Mouse (Mus musculus) forebrain, embryonic 14.5 days (tissue): ENCODE results near the gene Clspn. TPM values are rescaled to one million over a fixed set of nuclear protein-coding genes. Genes with fewer than 3 reads are reported as not detected.
"Not testable (repeated sequence)": the region's sequence is repeated elsewhere in the genome, so short reads cannot be mapped to it uniquely, and the experiment has no call there.

ENCODE experiments used
- ATAC-seq: fragments of 200-750 bp; cut with Nextera tagmentation; 2 replicates; pipeline ENCODE4 v1.8.0; 2017; ENCODE audit warnings: mild to moderate bottlenecking, moderate library complexity
- DNase-seq: peaks from one replicate; pipeline ENCODE4 v3.0.0-alpha.2; 2015; ENCODE audit warnings: low spot score
- H3K27ac ChIP-seq: fragments of 300-500 bp; sonication (generic); 2 replicates; pipeline ENCODE4 v1.5.1; 2014; ENCODE audit warnings: low read depth, mild to moderate bottlenecking, control low read depth, low read length, moderate library complexity
- H3K27me3 ChIP-seq: fragments of 300-500 bp; sonication (generic); replicated peaks from 2 replicates; pipeline ENCODE4 v1.6.1; 2014; ENCODE audit warnings: low read length, control low read depth, mixed read lengths; ENCODE audit not compliant: control insufficient read depth, insufficient read depth
- H3K36me3 ChIP-seq: fragments of 300-500 bp; sonication (generic); 2 replicates; pipeline ENCODE4 v1.6.1; 2014; ENCODE audit warnings: low read length, control low read depth; ENCODE audit not compliant: control insufficient read depth, insufficient read depth
- H3K4me1 ChIP-seq: fragments of 300-500 bp; sonication (generic); 2 replicates; pipeline ENCODE4 v1.6.1; 2014; ENCODE audit warnings: antibody characterized with exemption, low read length, control low read depth; ENCODE audit not compliant: control insufficient read depth, insufficient read depth
- H3K4me2 ChIP-seq: fragments of 300-500 bp; sonication (generic); 2 replicates; pipeline ENCODE4 v1.6.1; 2014; ENCODE audit warnings: mild to moderate bottlenecking, control low read depth, low read length
- H3K4me3 ChIP-seq: fragments of 300-500 bp; sonication (generic); 2 replicates; pipeline ENCODE4 v1.5.1; 2014; ENCODE audit warnings: low read depth, low read length, control low read depth
- H3K9ac ChIP-seq: fragments of 300-500 bp; sonication (generic); 2 replicates; pipeline ENCODE4 v1.6.1; 2014; ENCODE audit warnings: mild to moderate bottlenecking, low read length, control low read depth, moderate library complexity
- H3K9me3 ChIP-seq: fragments of 300-500 bp; sonication (generic); replicated peaks from 2 replicates; pipeline ENCODE4 v1.6.1; 2016; ENCODE audit warnings: low read length, control low read depth, mixed read lengths; ENCODE audit not compliant: control insufficient read depth
- WGBS: fragments of 180-500 bp; shearing (Covaris S2); extraction: QIAGEN DNeasy Blood & Tissue Kit; methylation state at CpG from one replicate; pipeline ENCODE4 v1.1.7; 2014; 5-methylcytosine and 5-hydroxymethylcytosine counted together
- polyA plus RNA-seq: library from polyadenylated mRNA; unstranded; fragments of >200 nt; fragmentation: Nextera tagmentation; extraction: Ambion mirVana; gene quantifications from 2 replicates; pipeline ENCODE4 v1.2.1, GENCODE M21; 2014

Gene Clspn
- polyA plus RNA-seq, 1 experiment from 2014 or later, result 20.1 TPM

DNA sequence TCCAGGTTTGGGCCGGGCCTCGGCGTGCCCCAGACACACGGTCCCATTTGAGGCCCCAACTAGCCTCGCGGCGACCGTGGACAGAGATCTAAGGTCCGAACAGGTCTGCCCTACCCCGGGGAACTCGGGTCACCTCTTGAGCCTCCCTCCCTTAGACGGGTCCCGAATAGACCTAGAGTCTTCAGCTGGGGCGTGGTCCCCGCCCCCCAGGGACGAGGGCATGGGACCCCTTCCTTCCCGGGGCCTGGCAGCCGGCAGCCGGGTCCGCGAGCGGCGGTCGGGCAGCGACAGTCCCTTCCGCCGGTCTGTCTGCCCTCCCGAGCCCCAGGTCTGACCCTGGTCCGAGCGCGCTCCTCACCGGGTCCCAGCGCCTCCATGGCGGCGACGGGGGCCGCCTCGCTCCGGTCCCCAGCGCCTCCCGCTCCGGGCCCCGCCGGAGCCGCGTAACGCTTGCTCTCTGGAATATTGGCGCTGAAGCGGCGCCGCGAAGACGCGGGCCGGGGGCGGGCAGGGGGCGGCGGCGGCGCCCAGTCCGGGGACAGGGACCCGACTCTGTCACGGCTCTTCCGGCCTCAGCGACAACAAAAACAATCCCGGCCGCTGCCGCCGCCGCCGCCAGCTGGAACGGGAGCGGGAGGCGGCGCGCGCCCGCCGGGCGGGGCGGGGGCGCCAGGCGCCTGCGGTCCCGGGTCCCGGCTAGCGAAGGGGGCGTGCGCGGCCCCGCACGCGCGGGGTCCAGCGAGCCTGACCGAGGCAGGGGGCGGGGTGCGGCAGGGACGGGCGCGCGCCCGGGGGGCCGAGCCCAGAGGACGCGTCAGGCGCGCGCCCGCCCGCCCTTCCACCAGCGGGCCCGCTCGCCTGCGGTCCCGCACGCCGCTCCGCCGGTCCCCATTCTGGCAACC, 23.7 kb upstream of the Clspn start, which contains the start of gene Ago4:
Gene Ago4, minus strand, starts transcription at position 646 of the 902 bp plus-strand sequence.
- peak within 1 kb of the TSS; percentile 31; the same call in 1 of the 2 replicates for H3K27ac ChIP-seq
- H3K27me3 ChIP-seq, result no peaks in the 10 kb centered on the region
- H3K4me2 ChIP-seq, result peak within 1 kb of the TSS; percentile 54
- H3K36me3 ChIP-seq, result no peaks in the 10 kb centered on the region
- H3K4me3 ChIP-seq, result peak within 1 kb of the TSS; percentile 84
- peak; percentile 88 for DNase-seq
- no peaks in the 10 kb centered on the region for H3K9me3 ChIP-seq
- ATAC-seq, result peak; percentile 96
- WGBS, result under 1% methylated on average over 69 of the region's 120 CpGs
- peaks cover 5% of the 10 kb centered on the region for H3K4me1 ChIP-seq
- peak within 1 kb of the TSS; percentile 92 for H3K9ac ChIP-seq

DNA sequence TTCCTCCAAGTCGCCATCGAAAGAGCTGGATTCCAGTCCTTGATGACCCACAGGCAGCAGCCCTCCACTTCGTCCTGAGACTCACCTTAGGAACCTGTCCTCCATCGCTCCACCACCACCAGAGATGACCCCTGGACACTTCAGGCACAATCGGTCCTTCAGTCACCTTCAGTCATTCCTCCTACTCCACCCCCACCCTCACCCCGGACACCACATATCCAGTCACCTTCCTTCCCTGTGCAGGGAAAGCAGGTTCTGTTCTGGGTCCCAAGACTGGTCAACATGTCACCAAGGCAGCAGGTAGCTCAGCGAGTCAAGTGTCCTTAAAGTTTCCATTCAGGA, 23.0 kb upstream of the Clspn start:
- H3K4me2 ChIP-seq, result peak overlapping the region; percentile 54
- H3K4me1 ChIP-seq, result peaks cover 5% of the 10 kb centered on the region
- peak overlapping the region; percentile 92 for H3K9ac ChIP-seq
- no peak for DNase-seq
- ATAC-seq, result peak; percentile 58
- H3K27me3 ChIP-seq, result no peaks in the 10 kb centered on the region
- H3K4me3 ChIP-seq, result peak overlapping the region; percentile 84
- WGBS, result 5% methylated on average over 7 of the region's 7 CpGs
- H3K9me3 ChIP-seq, result no peaks in the 10 kb centered on the region
- no peaks in the 10 kb centered on the region for H3K36me3 ChIP-seq
- H3K27ac ChIP-seq, result peak overlapping the region; percentile 31; the same call in 1 of the 2 replicates

GRCm38 (mm10) chr4:126535631-126536030, 21.1 kb upstream of the Clspn start:
- not testable (repeated sequence) for H3K9me3 ChIP-seq

GRCm38 (mm10) chr4:126536865-126537264, 19.9 kb upstream of the Clspn start:
- no peak for ATAC-seq
- WGBS, result 81% methylated on average over 5 of the region's 5 CpGs
- no peak for DNase-seq
- Histone ChIP-seq H3K27me3 (no peaks in the 10 kb centered on the region), H3K27ac (no peak overlapping the region), H3K9ac (no peak overlapping the region), H3K9me3 (no peaks in the 10 kb centered on the region), H3K4me3 (no peak overlapping the region), H3K4me1 (peaks cover 5% of the 10 kb centered on the region), H3K36me3 (no peaks in the 10 kb centered on the region), H3K4me2 (no peak overlapping the region)

More at GRCm38 (mm10) chr4:126535631-126536030, 21.1 kb upstream of the Clspn start:
- not testable (repeated sequence) for H3K27me3 ChIP-seq, ATAC-seq, H3K9ac ChIP-seq, DNase-seq, H3K27ac ChIP-seq, H3K36me3 ChIP-seq, H3K4me2 ChIP-seq, H3K4me1 ChIP-seq, H3K4me3 ChIP-seq
- 95% methylated on average over 7 of the region's 7 CpGs for WGBS

DNA sequence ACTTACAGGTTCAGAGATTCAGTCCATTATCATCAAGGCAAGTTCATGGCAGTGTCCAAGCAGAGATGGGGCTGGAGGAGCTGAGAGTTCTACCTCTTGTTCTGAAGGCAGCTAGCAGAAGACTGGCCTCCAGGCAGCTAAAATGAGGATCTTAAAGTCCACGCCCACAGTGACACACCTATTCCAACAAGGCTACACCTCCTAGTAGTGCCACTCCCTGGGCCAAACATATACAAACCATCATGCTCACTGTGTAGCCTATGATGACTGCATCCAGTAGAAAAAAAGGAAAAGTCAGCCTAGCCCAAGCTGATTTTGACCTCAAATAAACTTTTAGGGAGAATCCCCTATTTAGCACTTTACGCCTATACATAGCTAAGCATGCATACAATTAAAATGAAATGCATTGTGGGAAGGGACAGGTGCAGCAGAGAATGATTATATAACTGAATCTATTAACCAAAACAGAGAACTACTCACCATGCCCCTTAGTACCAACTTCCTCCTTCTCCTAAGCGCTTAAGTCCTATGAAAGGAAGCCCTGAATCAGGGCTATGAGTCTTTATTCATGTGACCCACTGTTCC, 16.2 kb upstream of the Clspn start:
- WGBS, result 85% methylated on average over 3 of the region's 3 CpGs
- H3K9ac ChIP-seq, result no peak overlapping the region

GRCm38 (mm10) chr4:126542838-126543237, 13.9 kb upstream of the Clspn start:
- H3K4me1 ChIP-seq, result no peaks in the 10 kb centered on the region
- DNase-seq, result no peak
- H3K9me3 ChIP-seq, result no peaks in the 10 kb centered on the region
- no peaks in the 10 kb centered on the region for H3K36me3 ChIP-seq
- WGBS, result 74% methylated on average over 7 of the region's 7 CpGs
- no peak overlapping the region for H3K4me2 ChIP-seq
- H3K9ac ChIP-seq, result no peak overlapping the region
- no peak overlapping the region for H3K27ac ChIP-seq
- H3K27me3 ChIP-seq, result no peaks in the 10 kb centered on the region
- H3K4me3 ChIP-seq, result no peak overlapping the region
- no peak for ATAC-seq

More for the DNA sequence above, 16.2 kb upstream of the Clspn start:
- no peak overlapping the region for H3K4me2 ChIP-seq
- no peaks in the 10 kb centered on the region for H3K4me1 ChIP-seq
- no peaks in the 10 kb centered on the region for H3K9me3 ChIP-seq
- no peaks in the 10 kb centered on the region for H3K36me3 ChIP-seq
- no peak for DNase-seq
- no peak overlapping the region for H3K27ac ChIP-seq
- no peak overlapping the region for H3K4me3 ChIP-seq
- no peaks in the 10 kb centered on the region for H3K27me3 ChIP-seq
- ATAC-seq, result no peak

DNA sequence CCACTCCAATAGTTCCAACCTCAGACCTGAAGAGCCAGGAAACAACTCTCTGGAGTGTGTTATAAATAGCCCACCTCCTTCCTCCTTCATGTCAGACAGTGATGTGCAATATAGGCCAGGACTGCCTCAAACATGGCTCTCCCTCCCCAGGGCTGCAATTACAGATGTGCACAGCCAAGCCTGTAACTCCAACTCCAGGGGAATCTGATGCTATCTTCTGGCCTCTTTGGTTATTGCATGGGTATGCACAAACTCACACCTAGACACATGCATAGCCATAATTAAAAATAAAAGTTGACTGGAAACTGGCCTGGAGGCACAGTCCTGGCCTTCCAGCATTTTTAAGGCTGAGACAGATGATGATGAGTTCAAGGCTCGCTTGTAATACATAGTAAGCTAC, 11.7 kb upstream of the Clspn start:
- H3K27ac ChIP-seq, result no peak overlapping the region
- H3K36me3 ChIP-seq, result no peaks in the 10 kb centered on the region
- H3K9me3 ChIP-seq, result no peaks in the 10 kb centered on the region
- H3K4me2 ChIP-seq, result no peak overlapping the region
- H3K4me1 ChIP-seq, result no peaks in the 10 kb centered on the region
- DNase-seq (no peak), ATAC-seq (no peak)
- no peak overlapping the region for H3K4me3 ChIP-seq
- H3K27me3 ChIP-seq, result no peaks in the 10 kb centered on the region
- no peak overlapping the region for H3K9ac ChIP-seq
- 86% methylated on average over 1 of the region's 1 CpGs for WGBS

GRCm38 (mm10) chr4:126545703-126546102, 11.0 kb upstream of the Clspn start:
- ATAC-seq, result no peak
- 65% methylated on average over 7 of the region's 7 CpGs for WGBS
- Histone ChIP-seq H3K4me1 (no peaks in the 10 kb centered on the region), H3K36me3 (no peaks in the 10 kb centered on the region), H3K4me3 (no peak overlapping the region), H3K27ac (no peak overlapping the region), H3K4me2 (no peak overlapping the region), H3K9me3 (no peaks in the 10 kb centered on the region), H3K27me3 (no peaks in the 10 kb centered on the region), H3K9ac (no peak overlapping the region)
- no peak for DNase-seq

DNA sequence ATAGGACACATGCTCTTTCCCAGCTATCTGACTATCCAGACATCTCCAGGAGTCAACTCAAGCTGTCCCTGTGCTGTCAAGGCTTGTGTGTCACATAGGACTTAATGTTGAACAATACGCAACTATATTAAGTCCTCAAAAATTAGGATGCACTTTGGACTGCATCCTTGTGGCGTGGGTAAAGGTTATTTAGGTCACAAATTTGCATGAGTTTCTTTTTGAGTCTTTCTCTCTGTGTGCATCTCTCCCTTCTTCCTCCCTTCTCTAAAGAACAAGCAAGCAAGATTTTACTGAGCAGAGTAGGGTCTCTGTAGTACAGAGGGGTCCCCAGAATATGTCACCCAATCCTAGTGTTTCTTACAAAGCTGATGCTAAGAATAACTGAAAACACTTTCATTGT, 10.6 kb upstream of the Clspn start:
- H3K27ac ChIP-seq, result no peak overlapping the region
- H3K36me3 ChIP-seq, result no peaks in the 10 kb centered on the region
- H3K4me3 ChIP-seq, result no peak overlapping the region
- no peak overlapping the region for H3K9ac ChIP-seq
- no peaks in the 10 kb centered on the region for H3K9me3 ChIP-seq
- no peak overlapping the region for H3K4me2 ChIP-seq
- no peaks in the 10 kb centered on the region for H3K27me3 ChIP-seq
- no peak for ATAC-seq
- no peaks in the 10 kb centered on the region for H3K4me1 ChIP-seq
- DNase-seq, result no peak
- 85% methylated on average over 2 of the region's 2 CpGs for WGBS
